Mouse (Mus musculus) G1E (cell line): ENCODE measurements at regions not wholly inside any gene's neighbourhood (a gene's known extent, or its start where the extent isn't known, plus 50 kb on each side); places are given as distances from the start of the nearest gene placed in this dataset.

Experiments
- ATAC-seq: 2 replicates; pipeline ENCODE4 v1.8.0; 2016; ENCODE audit warnings: mild to moderate bottlenecking; ENCODE audit not compliant: insufficient number of reproducible peaks, poor library complexity, low FRiP score, severe bottlenecking; ENCODE audit errors: extremely low read depth
- DNase-seq: peaks from one replicate; pipeline ENCODE4 v3.0.0; 2012; ENCODE audit warnings: low spot score
- H3K27me3 ChIP-seq: 2 replicates; pipeline ENCODE4 v1.6.1; 2012; ENCODE audit warnings: mild to moderate bottlenecking, low read length, inconsistent platforms; ENCODE audit not compliant: insufficient read depth
- H3K36me3 ChIP-seq: replicated peaks from 2 replicates; pipeline ENCODE3; 2012; ENCODE audit warnings: mild to moderate bottlenecking, inconsistent platforms
- H3K4me1 ChIP-seq: 2 replicates; pipeline ENCODE4 v1.6.1; 2012; ENCODE audit warnings: low read depth, low read length, inconsistent platforms, mixed read lengths; ENCODE audit not compliant: insufficient read depth
- H3K4me3 ChIP-seq: 2 replicates; pipeline ENCODE4 v1.5.1; 2012; ENCODE audit warnings: low read depth, mild to moderate bottlenecking, inconsistent platforms, low read length, moderate library complexity, mixed read lengths
- H3K9me3 ChIP-seq: replicated peaks from 2 replicates; pipeline ENCODE4 v1.6.1; 2012; ENCODE audit warnings: inconsistent platforms
- CTCF ChIP-seq: IDR thresholded peaks from 2 replicates; pipeline ENCODE4 v1.5.1; 2012; ENCODE audit warnings: low read depth, low read length, inconsistent platforms, mixed read lengths
- GATA1 ChIP-seq: IDR thresholded peaks from 2 replicates; pipeline ENCODE4 v1.6.1; 2012; ENCODE audit warnings: borderline replicate concordance, low read length, inconsistent platforms, mixed read lengths
- GATA2 ChIP-seq: IDR thresholded peaks from 2 replicates; pipeline ENCODE4 v1.6.1; 2012; ENCODE audit warnings: low read depth, low read length, inconsistent platforms, borderline replicate concordance
- POLR2AphosphoS5 ChIP-seq: IDR thresholded peaks from 2 replicates; pipeline ENCODE4 v1.6.1; 2012; ENCODE audit warnings: low read depth, low read length, inconsistent platforms; ENCODE audit not compliant: insufficient replicate concordance
- TAL1 ChIP-seq: conservative IDR thresholded peaks from 2 replicates; pipeline ENCODE4 v1.6.1; 2012; ENCODE audit warnings: low read depth, low read length, inconsistent platforms, mixed read lengths

- ATAC-seq (no peak), DNase-seq (no peak)
- TF ChIP-seq GATA1 = no peak
- TF ChIP-seq POLR2AphosphoS5 = no peak
- TF ChIP-seq GATA2 = no peak
- no peak for TF ChIP-seq TAL1
- TF ChIP-seq CTCF = no peak
These were observed 54.4 kb upstream of the Calm2 start for GRCm38 (mm10) chr17:87501098-87501497.

GRCm38 (mm10) chr17:87501687-87502387 lies 55.1 kb upstream of the Calm2 start:
- Histone ChIP-seq H3K36me3 (no peaks in the 10 kb centered on the region), H3K9me3 (no peaks in the 10 kb centered on the region), H3K27me3 (peaks cover 37% of the 10 kb centered on the region), H3K4me1 (peaks cover 5% of the 10 kb centered on the region), H3K4me3 (no peak overlapping the region)
- DNase-seq = no peak
- TF ChIP-seq POLR2AphosphoS5 = no peak
- TF ChIP-seq GATA2 = no peak
- TF ChIP-seq TAL1 = no peak
- no peak for TF ChIP-seq CTCF
- no peak for TF ChIP-seq GATA1
- no peak for ATAC-seq

More at GRCm38 (mm10) chr17:87501098-87501497, 54.4 kb upstream of the Calm2 start:
- Histone ChIP-seq H3K27me3 (peaks cover 37% of the 10 kb centered on the region), H3K36me3 (no peaks in the 10 kb centered on the region), H3K4me3 (no peak overlapping the region), H3K9me3 (no peaks in the 10 kb centered on the region), H3K4me1 (peaks cover 5% of the 10 kb centered on the region)

- H3K36me3 ChIP-seq = no peaks in the 10 kb centered on the region
- no peak overlapping the region for H3K4me3 ChIP-seq
- ATAC-seq (no peak), DNase-seq (no peak)
- H3K4me1 ChIP-seq = peaks cover 5% of the 10 kb centered on the region
- peaks cover 37% of the 10 kb centered on the region for H3K27me3 ChIP-seq
- TF ChIP-seq GATA2 = no peak
- no peak for TF ChIP-seq POLR2AphosphoS5
- TF ChIP-seq GATA1 = no peak
- no peak for TF ChIP-seq CTCF
- no peak for TF ChIP-seq TAL1
- no peaks in the 10 kb centered on the region for H3K9me3 ChIP-seq
These were observed 55.9 kb upstream of the Calm2 start for GRCm38 (mm10) chr17:87502388-87503369.

- Histone ChIP-seq H3K27me3 (peaks cover 31% of the 10 kb centered on the region), H3K9me3 (no peaks in the 10 kb centered on the region)
- DNase-seq = no peak
These were observed 56.8 kb upstream of the Calm2 start for GRCm38 (mm10) chr17:87503491-87503890.

GRCm38 (mm10) chr17:87504960-87505681 lies 58.4 kb upstream of the Calm2 start:
- H3K9me3 ChIP-seq = no peaks in the 10 kb centered on the region
- H3K4me1 ChIP-seq = peaks cover 13% of the 10 kb centered on the region
- no peak overlapping the region for H3K4me3 ChIP-seq
- TF ChIP-seq POLR2AphosphoS5 = no peak
- TF ChIP-seq GATA1 = no peak
- no peak for TF ChIP-seq CTCF
- no peak for TF ChIP-seq TAL1
- no peak for ATAC-seq
- no peaks in the 10 kb centered on the region for H3K36me3 ChIP-seq
- no peak for DNase-seq
- peaks cover 20% of the 10 kb centered on the region for H3K27me3 ChIP-seq

More at GRCm38 (mm10) chr17:87503491-87503890, 56.8 kb upstream of the Calm2 start:
- no peak overlapping the region for H3K4me3 ChIP-seq
- H3K4me1 ChIP-seq = peaks cover 8% of the 10 kb centered on the region
- ATAC-seq = no peak
- H3K36me3 ChIP-seq = no peaks in the 10 kb centered on the region
- no peak for TF ChIP-seq GATA1

GRCm38 (mm10) chr17:87507848-87508247 lies 61.1 kb upstream of the Calm2 start:
- no peak for DNase-seq
- H3K36me3 ChIP-seq = no peaks in the 10 kb centered on the region
- TF ChIP-seq GATA1 (no peak), POLR2AphosphoS5 (no peak), CTCF (no peak), TAL1 (no peak), GATA2 (no peak)
- H3K4me3 ChIP-seq = no peak overlapping the region
- H3K4me1 ChIP-seq = peaks cover 15% of the 10 kb centered on the region; the same call in 1 of the 2 replicates
- H3K9me3 ChIP-seq = no peaks in the 10 kb centered on the region
- peaks cover 3% of the 10 kb centered on the region; the same call in 1 of the 2 replicates for H3K27me3 ChIP-seq
- no peak for ATAC-seq
